Mouse (Mus musculus) bone marrow, adult 2 months (tissue): ENCODE data around the gene Per2.

ENCODE experiments used
- CTCF ChIP-seq: fragments of 200-500 bp; IDR thresholded peaks from 2 replicates; pipeline ENCODE4 v1.5.1; 2011; ENCODE audit warnings: low read length, control low read depth; ENCODE audit not compliant: control insufficient read depth, insufficient read depth
- POLR2A ChIP-seq: fragments of 200-500 bp; IDR thresholded peaks from 2 replicates; pipeline ENCODE4 v1.6.1; 2011; ENCODE audit warnings: low read depth, mild to moderate bottlenecking, control low read depth, low read length, borderline replicate concordance; ENCODE audit not compliant: control insufficient read depth

DNA sequence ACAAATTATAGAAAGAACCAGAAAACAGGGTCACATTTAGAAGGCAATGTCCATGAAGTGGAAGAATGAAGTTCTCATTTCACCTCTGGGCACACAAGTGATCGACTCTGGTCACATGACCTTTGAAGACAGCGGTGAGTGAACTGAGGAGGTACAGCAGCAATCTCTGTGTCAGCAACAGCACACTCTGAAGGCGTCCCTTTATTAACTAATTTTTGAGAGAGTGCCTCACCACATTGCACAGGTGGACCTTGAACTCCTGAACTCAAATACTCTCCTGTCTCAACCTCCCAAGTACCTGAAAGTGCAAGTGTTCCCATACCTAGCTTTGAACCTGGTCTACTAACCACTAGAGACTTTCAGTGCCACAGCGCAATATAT, 78.0 kb downstream of the Per2 start:
- TF ChIP-seq POLR2A (no peak), CTCF (no peak)
